Mouse (Mus musculus): ENCODE data around the gene Dgkd.

DNA sequence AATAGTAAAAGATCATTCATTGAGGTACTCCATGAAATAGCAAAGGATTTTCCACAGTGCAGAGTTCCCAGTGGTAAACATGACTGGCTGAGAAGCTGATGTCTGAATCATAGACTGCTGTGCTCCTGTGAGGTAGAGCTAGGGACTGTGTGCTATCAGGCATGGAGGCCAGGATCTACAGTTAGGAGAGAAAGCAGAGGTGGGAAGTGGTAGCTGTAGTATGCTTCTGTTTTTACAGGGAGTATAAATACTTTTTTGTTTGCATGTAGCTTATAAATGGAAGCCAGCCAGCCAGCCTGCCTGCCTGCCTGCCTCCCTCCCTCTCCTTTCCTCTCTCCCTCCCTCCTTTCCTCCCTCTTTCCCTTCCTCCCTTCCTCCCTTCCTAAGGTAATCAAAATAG is 60.3 kb downstream of the Dgkd start:
- TF ChIP-seq CTCF (IDR thresholded peaks at IDR 0.05; ENCODE audit: low read depth) = no peak
- no peak for TF ChIP-seq EP300 (optimal IDR thresholded peaks at IDR 0.05)
